Mouse (Mus musculus): ENCODE data around the gene Pvalb. TPM values are rescaled to one million over a fixed set of nuclear protein-coding genes. Genes with fewer than 3 reads are reported as not detected.
A peak's percentile ranks its signal among the peaks of the same experiment; 100 is the strongest.

Gene Pvalb
- polyA plus RNA-seq, 1 experiment from 2014 or later = not detected

- TF ChIP-seq CTCF (IDR thresholded peaks at IDR 0.05; ENCODE audit: low read depth) = no peak
- Histone ChIP-seq H3K9ac (no peak overlapping the region), H3K9me3 (ENCODE audit: low read depth, low read length) (no peaks in the 10 kb centered on the region), H3K27me3 (ENCODE audit: insufficient read depth, low read length) (no peaks in the 10 kb centered on the region), H3K4me3 (ENCODE audit: low read depth, low read length) (no peak overlapping the region), H3K4me2 (no peak overlapping the region), H3K27ac (ENCODE audit: low read depth) (no peak overlapping the region), H3K36me3 (ENCODE audit: insufficient read depth) (peaks cover 19% of the 10 kb centered on the region), H3K4me1 (ENCODE audit: insufficient read depth) (no peaks in the 10 kb centered on the region)
- no peak for DNase-seq
- no peak for ATAC-seq (ENCODE audit: insufficient read depth)
- 75% methylated on average over 9 of the region's 9 CpGs for WGBS
These were observed 44.3 kb downstream of the Pvalb start for GRCm38 (mm10) chr15:78161946-78162345.

GRCm38 (mm10) chr15:78158335-78158734 lies 47.9 kb downstream of the Pvalb start:
- WGBS = 74% methylated on average over 5 of the region's 5 CpGs
- Histone ChIP-seq H3K4me2 (no peak overlapping the region), H3K27ac (ENCODE audit: low read depth) (no peak overlapping the region), H3K4me1 (ENCODE audit: insufficient read depth) (no peaks in the 10 kb centered on the region), H3K9me3 (ENCODE audit: low read depth, low read length) (no peaks in the 10 kb centered on the region), H3K36me3 (ENCODE audit: insufficient read depth) (peaks cover 8% of the 10 kb centered on the region), H3K27me3 (ENCODE audit: insufficient read depth, low read length) (no peaks in the 10 kb centered on the region), H3K4me3 (ENCODE audit: low read depth, low read length) (no peak overlapping the region), H3K9ac (no peak overlapping the region)
- ATAC-seq (ENCODE audit: insufficient read depth) (no peak), DNase-seq (no peak)
- TF ChIP-seq CTCF (IDR thresholded peaks at IDR 0.05; ENCODE audit: low read depth) = no peak

- Histone ChIP-seq H3K27me3 (ENCODE audit: insufficient read depth, low read length) (no peaks in the 10 kb centered on the region), H3K9me3 (ENCODE audit: low read depth, low read length) (no peaks in the 10 kb centered on the region), H3K4me3 (ENCODE audit: low read depth, low read length) (no peak overlapping the region), H3K4me1 (ENCODE audit: insufficient read depth) (no peaks in the 10 kb centered on the region), H3K9ac (no peak overlapping the region), H3K36me3 (ENCODE audit: insufficient read depth) (peaks cover 3% of the 10 kb centered on the region), H3K4me2 (no peak overlapping the region), H3K27ac (ENCODE audit: low read depth) (no peak overlapping the region)
- DNase-seq (no peak), ATAC-seq (ENCODE audit: insufficient read depth) (no peak)
- TF ChIP-seq CTCF (IDR thresholded peaks at IDR 0.05; ENCODE audit: low read depth) = no peak
- 72% methylated on average over 4 of the region's 4 CpGs for WGBS
These were observed 48.4 kb downstream of the Pvalb start for GRCm38 (mm10) chr15:78157824-78158223.

- 83% methylated on average over 8 of the region's 8 CpGs for WGBS
- no peak for ATAC-seq (ENCODE audit: insufficient read depth)
These were observed 48.9 kb downstream of the Pvalb start for GRCm38 (mm10) chr15:78157330-78157729.

GRCm38 (mm10) chr15:78155421-78155820 lies 50.8 kb downstream of the Pvalb start:
- H3K4me1 ChIP-seq (ENCODE audit: insufficient read depth) = no peaks in the 10 kb centered on the region
- no peak overlapping the region for H3K27ac ChIP-seq (ENCODE audit: low read depth)
- DNase-seq (no peak), ATAC-seq (ENCODE audit: insufficient read depth) (no peak)
- no peak overlapping the region for H3K4me2 ChIP-seq
- H3K9ac ChIP-seq = no peak overlapping the region
- H3K36me3 ChIP-seq (ENCODE audit: insufficient read depth) = no peaks in the 10 kb centered on the region
- H3K4me3 ChIP-seq (ENCODE audit: low read depth, low read length) = no peak overlapping the region
- H3K9me3 ChIP-seq (ENCODE audit: low read depth, low read length) = no peaks in the 10 kb centered on the region
- no peaks in the 10 kb centered on the region for H3K27me3 ChIP-seq (ENCODE audit: insufficient read depth, low read length)
- 76% methylated on average over 6 of the region's 6 CpGs for WGBS
- TF ChIP-seq CTCF (IDR thresholded peaks at IDR 0.05; ENCODE audit: low read depth) = no peak

More at GRCm38 (mm10) chr15:78157330-78157729, 48.9 kb downstream of the Pvalb start:
- no peak overlapping the region for H3K9ac ChIP-seq
- H3K4me1 ChIP-seq (ENCODE audit: insufficient read depth) = no peaks in the 10 kb centered on the region
- H3K27ac ChIP-seq (ENCODE audit: low read depth) = no peak overlapping the region
- TF ChIP-seq CTCF (IDR thresholded peaks at IDR 0.05; ENCODE audit: low read depth) = no peak
- H3K4me2 ChIP-seq = no peak overlapping the region
- H3K27me3 ChIP-seq (ENCODE audit: insufficient read depth, low read length) = no peaks in the 10 kb centered on the region
- no peak overlapping the region for H3K4me3 ChIP-seq (ENCODE audit: low read depth, low read length)
- DNase-seq = no peak
- H3K9me3 ChIP-seq (ENCODE audit: low read depth, low read length) = no peaks in the 10 kb centered on the region
- H3K36me3 ChIP-seq (ENCODE audit: insufficient read depth) = peaks cover 2% of the 10 kb centered on the region; the same call in 1 of the 2 replicates

- Histone ChIP-seq H3K27ac (ENCODE audit: low read depth) (no peak overlapping the region), H3K9me3 (ENCODE audit: low read depth, low read length) (no peaks in the 10 kb centered on the region), H3K36me3 (ENCODE audit: insufficient read depth) (no peaks in the 10 kb centered on the region), H3K9ac (no peak overlapping the region), H3K4me2 (no peak overlapping the region), H3K4me3 (ENCODE audit: low read depth, low read length) (no peak overlapping the region), H3K4me1 (ENCODE audit: insufficient read depth) (no peaks in the 10 kb centered on the region), H3K27me3 (ENCODE audit: insufficient read depth, low read length) (no peaks in the 10 kb centered on the region)
- WGBS = 55% methylated on average over 11 of the region's 11 CpGs
- DNase-seq (peak; percentile 58), ATAC-seq (ENCODE audit: insufficient read depth) (no peak)
- TF ChIP-seq CTCF (IDR thresholded peaks at IDR 0.05; ENCODE audit: low read depth) = no peak
These were observed 53.0 kb downstream of the Pvalb start for GRCm38 (mm10) chr15:78153045-78153775.

- H3K4me2 ChIP-seq = no peak overlapping the region
- no peaks in the 10 kb centered on the region for H3K9me3 ChIP-seq (ENCODE audit: low read depth, low read length)
- no peaks in the 10 kb centered on the region for H3K36me3 ChIP-seq (ENCODE audit: insufficient read depth)
- no peak overlapping the region for H3K27ac ChIP-seq (ENCODE audit: low read depth)
- H3K4me3 ChIP-seq (ENCODE audit: low read depth, low read length) = no peak overlapping the region
- DNase-seq = peak; percentile 13
- no peaks in the 10 kb centered on the region for H3K4me1 ChIP-seq (ENCODE audit: insufficient read depth)
- no peak overlapping the region for H3K9ac ChIP-seq
- ATAC-seq (ENCODE audit: insufficient read depth) = no peak
- no peak for TF ChIP-seq CTCF (IDR thresholded peaks at IDR 0.05; ENCODE audit: low read depth)
- 57% methylated on average over 7 of the region's 7 CpGs for WGBS
- H3K27me3 ChIP-seq (ENCODE audit: insufficient read depth, low read length) = no peaks in the 10 kb centered on the region
These were observed 57.6 kb downstream of the Pvalb start for GRCm38 (mm10) chr15:78148565-78148964.

Other genes starting within 250 kb of the Pvalb start
- 5.4 and 5.7 TPM in 2 replicates for gene Foxred2, start 249.7 kb downstream of the Pvalb start, polyA plus RNA-seq (2014; fragmentation: Nextera tagmentation; extraction: Ambion mirVana)
- gene Eif3d, start 235.6 kb downstream of the Pvalb start, polyA plus RNA-seq (2014; fragmentation: Nextera tagmentation; extraction: Ambion mirVana) = 212 and 239 TPM in 2 replicates
- not detected in 2 replicates for gene Cacng2, start 86.4 kb downstream of the Pvalb start, polyA plus RNA-seq (2014; fragmentation: Nextera tagmentation; extraction: Ambion mirVana)
- gene Ift27, start 32.3 kb downstream of the Pvalb start, polyA plus RNA-seq (2014; fragmentation: Nextera tagmentation; extraction: Ambion mirVana) = 95.0 and 99.3 TPM in 2 replicates
- gene Ncf4, start 38.4 kb upstream of the Pvalb start, polyA plus RNA-seq (2014; fragmentation: Nextera tagmentation; extraction: Ambion mirVana) = 3.1 and 7.2 TPM in 2 replicates
- gene Csf2rb2, start 99.3 kb upstream of the Pvalb start, polyA plus RNA-seq (2014; fragmentation: Nextera tagmentation; extraction: Ambion mirVana) = 0.20 and 0.45 TPM in 2 replicates
- gene Csf2rb, start 119.4 kb upstream of the Pvalb start, polyA plus RNA-seq (2014; fragmentation: Nextera tagmentation; extraction: Ambion mirVana) = 2.2 and 2.6 TPM in 2 replicates
- gene Tex33, start 189.5 kb upstream of the Pvalb start, polyA plus RNA-seq (2014; fragmentation: Nextera tagmentation; extraction: Ambion mirVana) = not detected in 2 replicates
- 51.9 and 53.5 TPM in 2 replicates for gene Tst, start 199.5 kb upstream of the Pvalb start, polyA plus RNA-seq (2014; fragmentation: Nextera tagmentation; extraction: Ambion mirVana)
- 3.3 and 3.5 TPM in 2 replicates for gene Mpst, start 200.0 kb upstream of the Pvalb start, polyA plus RNA-seq (2014; fragmentation: Nextera tagmentation; extraction: Ambion mirVana)
- gene Kctd17, start 222.2 kb upstream of the Pvalb start, polyA plus RNA-seq (2014; fragmentation: Nextera tagmentation; extraction: Ambion mirVana) = 51.8 and 53.9 TPM in 2 replicates